ENCODE assay signal across 23 mouse cellular contexts in genomic region chr10:61488522-61489110, GRCm38 (mm10). TPM values are rescaled to one million over a fixed set of nuclear protein-coding genes. Genes with fewer than 3 reads are reported as not detected.
DNase-seq lines count a peak whose midpoint lies in the region; ATAC-seq and TF ChIP-seq lines count a peak whose summit lies in the region.
"Had no signal": no experiment of that assay in that cellular context is flagged by ENCODE, and none has a peak within 500 bp of the region (broad histone marks: within the 10 kb centered on the region; RNA-seq: fewer than 3 reads in every experiment).

No protein-coding gene starts in this region.

- WGBS in liver, adult 2 months, result 36% methylated on average over 6 of the region's 6 CpGs
- 71% methylated on average over 6 of the region's 6 CpGs for WGBS in liver, postnatal 0 days (ENCODE audit: insufficient replicate concordance)
- 81% methylated on average over 6 of the region's 6 CpGs for WGBS in intestine, postnatal 0 days

- TF ChIP-seq EP300 in liver, postnatal 0 days (IDR thresholded peaks at IDR 0.05; ENCODE audit: low read depth), result no peak

- H3K36me3 ChIP-seq in liver, adult 2 months (ENCODE audit: control insufficient read depth, insufficient read depth, low read length), result no peaks in the 10 kb centered on the region
- no peaks in the 10 kb centered on the region for H3K36me3 ChIP-seq in liver, postnatal 0 days (replicated peaks; ENCODE audit: insufficient read depth, low read length)
- no peaks in the 10 kb centered on the region for H3K36me3 ChIP-seq in intestine, postnatal 0 days (ENCODE audit: control insufficient read depth, insufficient read depth)
- H3K36me3 ChIP-seq: forebrain, embryonic 10.5 days; heart, embryonic 12.5 days; heart, embryonic 15.5 days; hindbrain, embryonic 10.5 days; hindbrain, embryonic 13.5 days; intestine, embryonic 15.5 days had no signal

- no peaks in the 10 kb centered on the region for H3K9me3 ChIP-seq in liver, postnatal 0 days (ENCODE audit: low read length)
- no peaks in the 10 kb centered on the region for H3K9me3 ChIP-seq in intestine, postnatal 0 days (ENCODE audit: control insufficient read depth)
- H3K9me3 ChIP-seq: forebrain, embryonic 10.5 days; forebrain, embryonic 13.5 days; heart, embryonic 12.5 days; heart, embryonic 15.5 days; hindbrain, embryonic 10.5 days; hindbrain, embryonic 13.5 days; intestine, embryonic 15.5 days had no signal

- H3K27me3 ChIP-seq in liver, adult 2 months (ENCODE audit: control insufficient read depth, insufficient read depth, low read length), result no peaks in the 10 kb centered on the region
- H3K27me3 ChIP-seq in liver, postnatal 0 days (ENCODE audit: insufficient read depth, low read length), result no peaks in the 10 kb centered on the region
- no peaks in the 10 kb centered on the region for H3K27me3 ChIP-seq in intestine, postnatal 0 days (replicated peaks; ENCODE audit: control insufficient read depth, insufficient read depth, low read length)
- H3K27me3 ChIP-seq: forebrain, embryonic 13.5 days; heart, embryonic 12.5 days; heart, embryonic 15.5 days; hindbrain, embryonic 13.5 days; intestine, embryonic 15.5 days had no signal

- peak; percentile 74 for ATAC-seq in liver, postnatal 0 days
- no peak for ATAC-seq in intestine, postnatal 0 days
- ATAC-seq: CD4-positive, CD25-positive, alpha-beta regulatory T cell, adult 4 months; forebrain, embryonic 13.5 days; forebrain, embryonic 16.5 days; hindbrain, embryonic 16.5 days; intestine, embryonic 15.5 days had no signal

- peak overlapping the region; percentile 11; the same call in 1 of the 2 replicates for H3K27ac ChIP-seq in liver, adult 2 months (replicated peaks; ENCODE audit: insufficient read depth, low read depth, low read length)
- peak overlapping the region; percentile 51 for H3K27ac ChIP-seq in liver, postnatal 0 days (ENCODE audit: low read depth)
- no peak overlapping the region for H3K27ac ChIP-seq in intestine, postnatal 0 days (ENCODE audit: low read depth, low read length)
- H3K27ac ChIP-seq: forebrain, embryonic 10.5 days; forebrain, embryonic 13.5 days; heart, embryonic 15.5 days; hindbrain, embryonic 10.5 days; hindbrain, embryonic 13.5 days; intestine, embryonic 15.5 days had no signal

- H3K4me2 ChIP-seq in liver, postnatal 0 days (ENCODE audit: low read depth, low read length), result no peak overlapping the region
- no peak overlapping the region for H3K4me2 ChIP-seq in intestine, postnatal 0 days (replicated peaks; ENCODE audit: low read depth)
- H3K4me2 ChIP-seq: forebrain, embryonic 13.5 days; heart, embryonic 12.5 days; heart, embryonic 15.5 days; hindbrain, embryonic 13.5 days; intestine, embryonic 15.5 days had no signal

- H3K79me2 ChIP-seq in liver, adult 2 months (ENCODE audit: control insufficient read depth, insufficient read depth, low read length), result peaks cover 8% of the 10 kb centered on the region; the same call in 1 of the 2 replicates

- H3K4me1 ChIP-seq in liver, adult 2 months (ENCODE audit: control insufficient read depth, insufficient read depth, low read length), result peaks cover 2% of the 10 kb centered on the region
- H3K4me1 ChIP-seq in liver, postnatal 0 days (ENCODE audit: insufficient read depth), result peaks cover 14% of the 10 kb centered on the region
- H3K4me1 ChIP-seq in intestine, postnatal 0 days (replicated peaks; ENCODE audit: control insufficient read depth, insufficient read depth, low read length), result no peaks in the 10 kb centered on the region
- H3K4me1 ChIP-seq: forebrain, embryonic 13.5 days; hindbrain, embryonic 13.5 days had no signal

- no peak overlapping the region for H3K9ac ChIP-seq in liver, adult 2 months (ENCODE audit: low read depth, low read length)
- no peak overlapping the region for H3K9ac ChIP-seq in liver, postnatal 0 days (replicated peaks)
- H3K9ac ChIP-seq in intestine, postnatal 0 days (ENCODE audit: low read depth, low read length), result no peak overlapping the region
- H3K9ac ChIP-seq: forebrain, embryonic 13.5 days; heart, embryonic 12.5 days; heart, embryonic 15.5 days; hindbrain, embryonic 13.5 days; intestine, embryonic 15.5 days had no signal

- TF ChIP-seq POLR2A in liver, adult 2 months (IDR thresholded peaks at IDR 0.05; ENCODE audit: extremely low read depth, insufficient read depth, low read length), result no peak

- no peak for TF ChIP-seq CTCF in liver, adult 2 months (IDR thresholded peaks at IDR 0.05; ENCODE audit: low read depth, low read length)
- TF ChIP-seq CTCF in liver, postnatal 0 days (IDR thresholded peaks at IDR 0.05; ENCODE audit: low read depth), result no peak
- no peak for TF ChIP-seq CTCF in intestine, postnatal 0 days (IDR thresholded peaks at IDR 0.05; ENCODE audit: low read depth)

- no peak overlapping the region for H3K4me3 ChIP-seq in liver, adult 2 months (ENCODE audit: insufficient read depth, low read depth, low read length)
- H3K4me3 ChIP-seq in liver, postnatal 0 days (ENCODE audit: low read depth, low read length), result no peak overlapping the region
- no peak overlapping the region for H3K4me3 ChIP-seq in intestine, postnatal 0 days (ENCODE audit: low read depth, low read length)
- H3K4me3 ChIP-seq: forebrain, embryonic 10.5 days; forebrain, embryonic 13.5 days; heart, embryonic 12.5 days; heart, embryonic 15.5 days; hindbrain, embryonic 10.5 days; hindbrain, embryonic 13.5 days; intestine, embryonic 15.5 days had no signal

- DNase-seq in adrenal gland, postnatal 10 days, result peak; percentile 36
- DNase-seq in adrenal gland, adult 8-10 months, result no peak
- DNase-seq in liver, adult 2 months (ENCODE audit: extremely low read depth, low read depth, low spot score), result peak; percentile 64
- no peak for DNase-seq in liver
- no peak for DNase-seq in liver, postnatal 0 days
- DNase-seq: cerebellum, adult 18-20 months; cerebellum, adult 9-10 months; cerebellum, postnatal 14 days; gastrocnemius, postnatal 14 days; heart, adult 18-20 months; heart, postnatal 10 days; heart, postnatal 36 days had no signal

RNA-seq across cellular contexts. Expression of gene Lrrc20, which starts 13.0 kb away (rescaled TPM):
- 10 to 100 TPM; 10.8 to 13.6 TPM for total RNA-seq in adrenal gland, postnatal 10 days (2021)
- 10 to 100 TPM; 11.9 to 29.3 (median 17.8) TPM for total RNA-seq in adrenal gland, adult 8-10 months (2022)
- total RNA-seq in liver, adult 2 months (2014; rRNA removed), result 2.3 and 2.4 TPM in 2 replicates
- 4.8 and 5.4 TPM in 2 replicates for polyA plus RNA-seq in liver, adult 2 months (2012; rRNA removed)
- 3.0 TPM in 2 replicates for polyA plus RNA-seq in liver, postnatal 0 days (2015; fragmentation: Nextera tagmentation; extraction: Ambion mirVana)
- polyA plus RNA-seq in intestine, postnatal 0 days (2015; fragmentation: Nextera tagmentation; extraction: Ambion mirVana), result 3.3 and 3.5 TPM in 2 replicates

RNA-seq across cellular contexts. Expression of gene Eif4ebp2, which starts 36.2 kb away (rescaled TPM):
- 100 to 1,000 TPM; 116 to 127 TPM for total RNA-seq in adrenal gland, postnatal 10 days (2021)
- total RNA-seq in adrenal gland, adult 8-10 months (2022), result 100 to 1,000 TPM in 1 of 4 experiments, 10 to 100 TPM in 3; 82.0 to 113 (median 91.2) TPM
- total RNA-seq in liver, adult 2 months (2014; rRNA removed), result 28.2 and 51.6 TPM in 2 replicates
- polyA plus RNA-seq in liver, adult 2 months (2012; rRNA removed), result 117 and 136 TPM in 2 replicates
- 43.6 and 46.4 TPM in 2 replicates for polyA plus RNA-seq in liver, postnatal 0 days (2015; fragmentation: Nextera tagmentation; extraction: Ambion mirVana)
- 53.1 and 55.0 TPM in 2 replicates for polyA plus RNA-seq in intestine, postnatal 0 days (2015; fragmentation: Nextera tagmentation; extraction: Ambion mirVana)

Comparison
In these comparisons a context has a peak if more than half of its experiments do, and no peak if none do; other contexts are left out.
1. DNase-seq: peak in adrenal gland, postnatal 10 days (single experiment) and liver, adult 2 months (single experiment); none in adrenal gland, adult 8-10 months (single experiment), liver (single experiment) and liver, postnatal 0 days (single experiment).